Mouse (Mus musculus) small intestine, adult 2 months (tissue): ENCODE measurements around the gene Slc4a1. TPM values are rescaled to one million over a fixed set of nuclear protein-coding genes. Genes with fewer than 3 reads are reported as not detected.

Experiments used
- H3K27ac ChIP-seq: fragments of 200-500 bp; 2 replicates; pipeline ENCODE4 v1.5.1; 2012; ENCODE audit warnings: low read depth, low read length, control low read depth, inconsistent platforms; ENCODE audit not compliant: insufficient read depth
- H3K27me3 ChIP-seq: fragments of 200-500 bp; 2 replicates; pipeline ENCODE4 v1.6.1; 2012; ENCODE audit warnings: mild to moderate bottlenecking, moderate library complexity, low read length, inconsistent platforms; ENCODE audit not compliant: control insufficient read depth, insufficient read depth
- H3K36me3 ChIP-seq: fragments of 200-500 bp; 2 replicates; pipeline ENCODE4 v1.6.1; 2012; ENCODE audit warnings: mild to moderate bottlenecking, low read length, control low read depth, inconsistent platforms; ENCODE audit not compliant: control insufficient read depth, insufficient read depth
- H3K4me1 ChIP-seq: fragments of 200-500 bp; 2 replicates; pipeline ENCODE4 v1.6.1; 2012; ENCODE audit warnings: low read length, inconsistent platforms, mixed read lengths; ENCODE audit not compliant: control insufficient read depth, insufficient read depth, insufficient read length
- H3K4me3 ChIP-seq: fragments of 200-500 bp; 2 replicates; pipeline ENCODE4 v1.5.1; 2012; ENCODE audit warnings: low read depth, mild to moderate bottlenecking, control low read depth, inconsistent platforms, low read length, moderate library complexity
- CTCF ChIP-seq: fragments of 200-500 bp; IDR thresholded peaks from 2 replicates; pipeline ENCODE4 v1.5.1; 2012; ENCODE audit warnings: low read depth, mild to moderate bottlenecking, control low read depth, inconsistent platforms, low read length, moderate library complexity, mixed read lengths; ENCODE audit not compliant: insufficient replicate concordance, insufficient read length; ENCODE audit errors: extremely low read depth
- POLR2A ChIP-seq: fragments of 200-500 bp; IDR thresholded peaks from 2 replicates; pipeline ENCODE4 v1.6.1; 2012; ENCODE audit warnings: low read depth, mild to moderate bottlenecking, control low read depth, inconsistent platforms, low read length, moderate library complexity
- WGBS: fragments of 180-500 bp; shearing (Covaris S2); methylation state at CpG from one replicate; pipeline ENCODE4 v1.1.7; 2018; 5-methylcytosine and 5-hydroxymethylcytosine counted together
- polyA plus RNA-seq: library from polyadenylated mRNA; depleted of rRNA; stranded (reverse); fragments of >200 nt; gene quantifications from 2 replicates; pipeline ENCODE4 v1.2.3, GENCODE M21; 2012

Gene Slc4a1
- polyA plus RNA-seq, 1 experiment, result not detected

DNA sequence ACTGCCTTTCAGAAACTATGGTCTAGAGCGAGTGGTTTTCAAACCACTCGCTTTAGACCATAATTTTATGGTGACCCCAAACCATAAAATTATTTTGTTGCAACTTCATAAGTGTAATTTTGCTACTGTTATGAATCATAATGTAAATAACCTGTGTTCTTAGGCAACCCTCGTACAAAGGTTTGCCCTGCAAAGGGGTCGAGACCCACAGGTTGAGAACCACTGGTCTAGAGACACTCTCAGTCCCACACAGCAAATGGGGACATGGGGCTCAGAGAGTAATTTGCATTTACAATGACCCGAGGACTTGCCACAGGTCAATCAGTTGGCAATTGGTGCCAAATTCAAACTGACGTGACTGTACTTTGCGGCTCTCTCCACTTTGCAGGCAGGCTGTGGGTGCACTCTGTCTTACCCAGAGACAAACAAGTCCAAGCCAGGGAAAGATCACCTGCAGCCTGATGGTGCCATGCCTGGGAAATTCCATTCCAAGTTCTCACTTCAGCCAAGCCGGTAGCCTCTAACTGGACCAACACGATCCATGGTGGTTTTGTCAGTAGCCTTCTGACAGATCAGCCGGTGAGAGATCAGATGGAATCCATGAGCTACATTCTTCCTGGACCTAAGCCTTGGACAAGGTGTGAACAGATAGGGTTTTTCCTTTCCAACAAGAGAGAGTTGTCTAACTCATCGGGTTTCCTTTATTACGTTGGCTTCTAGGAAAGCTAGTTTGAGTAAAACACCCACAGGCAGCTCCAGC lies 6.1 kb upstream of the Slc4a1 start:
- TF ChIP-seq CTCF (no peak), POLR2A (no peak)
- 87% methylated on average over 12 of the region's 12 CpGs for WGBS

DNA sequence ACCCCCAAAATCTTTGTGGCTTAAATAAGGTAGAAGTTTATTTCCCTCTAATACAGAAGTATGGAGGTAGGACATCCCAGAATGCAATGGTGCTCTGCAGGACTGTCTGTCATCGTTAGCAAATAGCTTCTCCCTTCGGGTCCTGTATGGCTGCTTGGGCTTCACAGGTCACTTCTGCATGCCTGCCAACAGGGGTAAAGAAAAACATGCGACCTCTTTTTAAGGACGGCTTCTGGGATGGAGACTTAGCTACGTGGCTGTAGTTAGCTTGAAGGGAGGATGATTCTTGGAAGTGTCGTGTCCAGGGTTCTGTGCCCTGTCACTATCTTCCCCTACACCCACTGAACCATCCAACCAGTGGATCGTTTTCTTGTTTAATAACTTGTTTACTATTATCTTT lies 4.3 kb upstream of the Slc4a1 start:
- Histone ChIP-seq H3K27me3 (no peaks in the 10 kb centered on the region), H3K4me3 (no peak overlapping the region), H3K36me3 (no peaks in the 10 kb centered on the region), H3K4me1 (peaks cover 5% of the 10 kb centered on the region; the same call in 1 of the 2 replicates), H3K27ac (no peak overlapping the region)
- WGBS, result 63% methylated on average over 7 of the region's 7 CpGs
- no peak for TF ChIP-seq CTCF

More for the DNA sequence above, 6.1 kb upstream of the Slc4a1 start:
- Histone ChIP-seq H3K27ac (no peak overlapping the region), H3K4me3 (no peak overlapping the region), H3K4me1 (peaks cover 17% of the 10 kb centered on the region; the same call in 1 of the 2 replicates), H3K36me3 (no peaks in the 10 kb centered on the region), H3K27me3 (no peaks in the 10 kb centered on the region)

DNA sequence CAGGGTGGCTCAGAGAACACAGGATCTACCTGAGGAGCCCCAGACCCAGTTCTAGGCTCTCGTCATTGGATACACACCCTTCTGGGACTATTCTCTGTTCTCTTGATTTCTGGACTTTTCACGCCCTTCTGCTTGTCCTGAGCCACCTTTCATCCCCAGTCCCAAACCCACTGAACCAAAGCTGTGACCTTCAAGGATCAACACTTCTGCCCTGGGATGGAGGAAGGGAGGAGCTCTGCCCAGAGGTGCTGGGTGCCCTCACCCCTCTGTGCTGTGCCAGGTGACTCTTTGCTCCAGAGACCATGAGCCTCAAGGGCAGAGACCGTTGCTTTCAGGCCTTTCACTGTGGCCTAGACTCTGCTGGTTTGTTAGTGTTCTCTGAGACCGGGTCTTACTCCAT lies 3.3 kb upstream of the Slc4a1 start:
- no peak overlapping the region for H3K27ac ChIP-seq
- WGBS, result 80% methylated on average over 4 of the region's 4 CpGs
- no peaks in the 10 kb centered on the region for H3K4me1 ChIP-seq
- TF ChIP-seq CTCF, result no peak
- TF ChIP-seq POLR2A, result no peak
- H3K4me3 ChIP-seq, result no peak overlapping the region
- H3K36me3 ChIP-seq, result no peaks in the 10 kb centered on the region
- no peaks in the 10 kb centered on the region for H3K27me3 ChIP-seq

DNA sequence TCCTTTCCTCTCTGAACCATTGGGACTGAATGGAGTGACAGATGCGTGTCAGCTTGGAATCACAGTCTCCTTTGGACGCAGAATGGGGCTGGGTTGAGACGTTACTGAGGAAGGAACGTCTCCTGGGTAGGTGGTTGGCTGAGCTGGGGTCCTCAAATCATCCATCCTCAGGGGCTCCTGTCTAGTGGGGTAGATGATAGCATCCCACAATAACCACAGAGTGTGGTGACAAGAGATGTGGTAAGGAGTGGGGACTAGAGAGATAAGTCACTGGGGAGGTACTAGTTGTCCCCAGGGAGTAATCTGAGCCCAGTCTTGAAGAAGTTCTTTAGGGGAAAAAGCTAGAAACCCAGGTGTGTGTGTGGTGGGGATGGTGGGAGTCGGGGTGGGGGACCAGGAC lies 2.3 kb upstream of the Slc4a1 start:
- TF ChIP-seq POLR2A (no peak), CTCF (no peak)
- H3K4me3 ChIP-seq, result no peak overlapping the region
- WGBS, result 81% methylated on average over 5 of the region's 5 CpGs

DNA sequence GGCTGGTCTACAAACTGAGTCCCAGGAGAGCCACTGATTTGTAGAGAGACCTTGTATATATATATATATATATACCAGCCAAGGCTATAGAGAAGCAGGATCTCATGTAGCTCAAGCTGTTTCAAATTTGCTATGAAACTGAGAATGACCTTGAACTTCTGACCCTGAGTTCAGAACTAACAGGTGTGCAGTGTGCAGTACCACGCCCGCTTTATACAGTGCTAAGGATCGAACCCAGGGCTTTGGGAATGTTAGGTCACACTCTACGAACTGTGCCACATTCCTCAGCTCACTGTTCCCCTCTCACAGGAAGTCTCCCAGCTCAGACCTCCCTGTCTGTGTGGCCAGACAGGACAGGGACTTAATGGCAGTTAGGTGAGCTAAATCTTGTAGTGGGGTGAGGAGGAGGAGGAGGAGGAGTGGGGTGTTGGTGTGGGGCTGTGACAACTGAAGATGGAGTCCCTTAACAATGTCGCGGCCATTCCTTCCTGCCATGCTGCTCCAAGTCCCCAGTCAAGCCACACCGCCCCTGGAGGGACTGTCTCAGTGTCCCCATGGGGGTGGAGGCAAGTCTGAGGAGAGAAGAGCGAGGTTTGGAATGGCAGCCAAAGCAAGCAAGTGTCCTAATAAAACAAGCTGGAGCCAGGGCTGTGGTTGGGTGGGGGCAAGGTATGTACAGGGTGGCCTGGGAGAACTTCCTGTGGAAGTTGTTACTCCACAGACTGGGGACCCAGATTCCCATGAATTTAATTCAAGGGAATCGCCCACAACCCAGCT lies 1.7 kb upstream of the Slc4a1 start:
- WGBS, result 69% methylated on average over 9 of the region's 9 CpGs
- Histone ChIP-seq H3K4me1 (no peaks in the 10 kb centered on the region), H3K4me3 (no peak overlapping the region), H3K27ac (no peak overlapping the region), H3K27me3 (no peaks in the 10 kb centered on the region), H3K36me3 (no peaks in the 10 kb centered on the region)
- TF ChIP-seq CTCF, result no peak
- TF ChIP-seq POLR2A, result no peak

More for the DNA sequence above, 2.3 kb upstream of the Slc4a1 start:
- Histone ChIP-seq H3K27me3 (no peaks in the 10 kb centered on the region), H3K36me3 (no peaks in the 10 kb centered on the region), H3K4me1 (no peaks in the 10 kb centered on the region), H3K27ac (no peak overlapping the region)

DNA sequence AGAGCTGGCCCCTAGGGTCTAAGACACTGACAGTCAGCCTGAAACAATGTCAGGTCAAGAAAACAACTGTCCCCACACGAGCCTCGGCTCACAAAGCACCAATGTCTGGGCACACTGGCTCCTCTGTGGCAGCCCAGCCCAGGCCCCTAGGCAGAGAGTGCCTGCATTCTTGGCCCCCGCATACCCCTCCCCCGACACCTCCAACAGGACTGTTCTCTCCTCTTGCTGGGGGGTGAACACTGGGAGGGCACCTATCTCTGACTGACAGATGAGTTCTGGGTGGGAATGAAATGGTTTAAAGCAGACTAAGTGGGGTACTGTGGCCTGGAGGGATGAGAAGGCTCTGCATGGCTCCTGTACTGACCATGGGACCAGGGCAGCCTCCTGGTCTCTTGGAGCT lies 304 bp downstream of the Slc4a1 start:
- 88% methylated on average over 4 of the region's 4 CpGs for WGBS
- Histone ChIP-seq H3K4me3 (no peak overlapping the region), H3K36me3 (no peaks in the 10 kb centered on the region), H3K27me3 (no peaks in the 10 kb centered on the region), H3K4me1 (no peaks in the 10 kb centered on the region), H3K27ac (no peak overlapping the region)
- TF ChIP-seq POLR2A, result no peak
- no peak for TF ChIP-seq CTCF
